Mouse (Mus musculus) spleen, adult 2 months (tissue): ENCODE data around the gene Rab11fip5. TPM values are rescaled to one million over a fixed set of nuclear protein-coding genes. Genes with fewer than 3 reads are reported as not detected.

Experiments
- DNase-seq, 2 experiments: peaks; one replicate each; pipeline versions ENCODE4 v3.0.0 to v3.0.0-alpha.2; 2012 to 2021; ENCODE audit warnings: low spot score in 2 of 2, low read depth in 1 of 2
- H3K27ac ChIP-seq: fragments of 200-500 bp; 2 replicates; pipeline ENCODE4 v1.5.1; 2012; ENCODE audit warnings: low read length, inconsistent platforms; ENCODE audit not compliant: insufficient read depth
- H3K27me3 ChIP-seq: fragments of 200-500 bp; 2 replicates; pipeline ENCODE4 v1.6.1; 2012; ENCODE audit warnings: mild to moderate bottlenecking, moderate library complexity, low read length, inconsistent platforms; ENCODE audit not compliant: control insufficient read depth, insufficient read depth
- H3K36me3 ChIP-seq: fragments of 200-500 bp; 2 replicates; pipeline ENCODE4 v1.6.1; 2012; ENCODE audit warnings: mild to moderate bottlenecking, low read length, inconsistent platforms; ENCODE audit not compliant: control insufficient read depth, insufficient read depth
- H3K4me1 ChIP-seq: fragments of 200-500 bp; 2 replicates; pipeline ENCODE4 v1.6.1; 2011; ENCODE audit warnings: inconsistent platforms; ENCODE audit not compliant: control insufficient read depth, insufficient read depth, insufficient read length
- H3K4me3 ChIP-seq: fragments of 200-500 bp; 2 replicates; pipeline ENCODE4 v1.5.1; 2011; ENCODE audit warnings: mild to moderate bottlenecking, inconsistent platforms; ENCODE audit not compliant: insufficient read depth, insufficient read length; ENCODE audit errors: extremely low read depth
- CTCF ChIP-seq: fragments of 200-500 bp; IDR thresholded peaks from 2 replicates; pipeline ENCODE4 v1.5.1; 2011; ENCODE audit warnings: mild to moderate bottlenecking, inconsistent platforms; ENCODE audit not compliant: insufficient read depth, insufficient read length, insufficient replicate concordance; ENCODE audit errors: extremely low read depth
- POLR2A ChIP-seq: fragments of 200-500 bp; IDR thresholded peaks from 2 replicates; pipeline ENCODE4 v1.6.1; 2011; ENCODE audit warnings: low read depth, low read length, inconsistent platforms
- WGBS: fragments of 180-500 bp; shearing (Covaris S2); methylation state at CpG from one replicate; pipeline ENCODE4 v1.1.7; 2018; 5-methylcytosine and 5-hydroxymethylcytosine counted together
- polyA plus RNA-seq: library from polyadenylated mRNA; depleted of rRNA; stranded (reverse); fragments of >200 nt; gene quantifications from 2 replicates; pipeline ENCODE4 v1.2.3, GENCODE M21; 2012

Rab11fip5 gene
- polyA plus RNA-seq, 1 experiment = 10.1 TPM

DNA sequence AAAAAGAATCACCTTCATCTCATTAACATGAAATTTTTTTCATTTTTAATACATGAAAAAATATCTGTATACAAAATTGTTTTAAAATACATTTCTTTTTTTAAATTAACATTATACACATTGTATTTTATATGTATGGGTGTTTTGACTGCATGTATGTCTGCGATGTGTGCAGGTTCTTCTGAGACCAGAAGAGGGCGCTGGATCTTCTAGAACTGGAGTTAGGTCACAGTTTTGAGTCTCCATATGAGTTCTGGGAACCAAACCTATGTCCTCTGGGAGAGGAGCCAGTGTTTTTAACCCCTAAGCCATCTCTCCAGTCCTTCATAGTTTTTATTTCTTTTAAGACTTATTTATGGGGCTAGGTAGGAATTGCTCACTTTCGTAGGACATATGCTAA, 20.7 kb downstream of the Rab11fip5 start:
- Histone ChIP-seq H3K27me3 (no peaks in the 10 kb centered on the region), H3K4me1 (no peaks in the 10 kb centered on the region), H3K27ac (no peak overlapping the region), H3K4me3 (no peak overlapping the region), H3K36me3 (no peaks in the 10 kb centered on the region)
- TF ChIP-seq CTCF = no peak
- no peak for TF ChIP-seq POLR2A
- no peak for DNase-seq
- 70% methylated on average over 3 of the region's 3 CpGs for WGBS

DNA sequence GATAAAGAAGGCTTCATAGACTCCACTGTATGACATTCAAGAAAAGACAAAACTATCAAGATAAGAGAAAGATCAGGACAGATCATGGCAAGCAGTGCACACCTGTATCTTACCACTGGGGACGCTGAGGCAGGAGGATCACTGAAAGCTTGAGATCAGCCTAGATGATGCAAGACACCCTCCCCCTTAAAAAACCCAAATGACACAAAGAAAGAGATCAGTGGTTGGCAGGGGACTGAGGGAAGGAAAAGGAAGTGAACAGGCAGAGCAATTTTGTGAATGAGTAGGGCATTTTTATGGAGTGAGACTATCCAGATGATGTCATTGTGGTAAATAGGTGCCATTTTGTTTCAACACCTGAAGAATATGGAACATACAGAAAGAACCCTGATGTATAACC, 24.3 kb downstream of the Rab11fip5 start:
- Histone ChIP-seq H3K36me3 (no peaks in the 10 kb centered on the region), H3K27ac (no peak overlapping the region), H3K4me1 (no peaks in the 10 kb centered on the region), H3K4me3 (no peak overlapping the region), H3K27me3 (no peaks in the 10 kb centered on the region)
- WGBS = 89% methylated on average over 1 of the region's 1 CpGs
- no peak for DNase-seq
- TF ChIP-seq POLR2A = no peak
- no peak for TF ChIP-seq CTCF

DNA sequence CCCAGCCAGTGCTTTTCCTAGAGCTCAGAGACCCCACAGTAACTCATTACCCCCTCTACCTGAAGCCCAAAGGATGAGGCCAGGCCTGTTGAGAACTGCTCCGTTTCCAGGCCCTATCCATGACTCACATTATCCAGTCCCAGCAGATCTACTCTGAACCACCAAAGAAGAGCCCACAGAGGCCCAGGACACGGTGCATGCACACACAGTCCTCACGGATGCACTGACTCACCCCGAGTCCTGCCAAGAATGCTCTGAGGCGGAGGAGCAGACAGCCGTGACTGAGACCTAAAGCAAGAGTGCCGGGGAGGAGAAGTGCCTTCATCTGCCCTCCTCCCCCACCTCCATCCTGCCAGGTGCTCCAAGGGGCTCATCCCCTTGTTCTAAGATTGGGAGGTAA, 25.2 kb downstream of the Rab11fip5 start:
- H3K4me1 ChIP-seq = no peaks in the 10 kb centered on the region
- H3K36me3 ChIP-seq = no peaks in the 10 kb centered on the region
- H3K27ac ChIP-seq = no peak overlapping the region
- H3K27me3 ChIP-seq = no peaks in the 10 kb centered on the region
- DNase-seq = no peak
- WGBS = 80% methylated on average over 7 of the region's 7 CpGs
- no peak for TF ChIP-seq POLR2A
- TF ChIP-seq CTCF = no peak
- H3K4me3 ChIP-seq = no peak overlapping the region

DNA sequence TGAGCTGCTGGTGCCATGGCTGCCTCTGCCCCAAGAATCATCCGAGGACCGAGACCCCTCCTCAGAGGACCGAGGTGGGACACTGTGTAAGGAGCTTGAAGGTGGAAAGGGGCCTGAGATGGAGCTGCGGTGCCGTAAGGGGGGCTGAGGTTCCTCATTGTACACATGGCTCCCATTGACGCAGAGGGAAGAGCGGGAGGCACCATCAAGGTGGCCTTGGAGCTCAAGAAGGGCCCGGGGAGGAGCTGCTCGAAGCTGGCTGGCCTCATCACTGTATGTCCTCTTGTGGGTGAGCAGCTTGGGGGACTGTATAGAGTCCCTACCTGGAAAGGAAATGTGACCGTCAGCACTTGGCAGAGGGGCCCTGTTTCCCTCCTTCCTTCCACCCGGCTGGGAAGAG, 26.3 kb downstream of the Rab11fip5 start:
- 91% methylated on average over 11 of the region's 11 CpGs for WGBS
- Histone ChIP-seq H3K27me3 (no peaks in the 10 kb centered on the region), H3K4me1 (no peaks in the 10 kb centered on the region), H3K36me3 (no peaks in the 10 kb centered on the region), H3K27ac (no peak overlapping the region), H3K4me3 (no peak overlapping the region)
- no peak for DNase-seq
- TF ChIP-seq POLR2A (no peak), CTCF (no peak)

- WGBS = 53% methylated on average over 6 of the region's 6 CpGs
- H3K4me3 ChIP-seq = no peak overlapping the region
- H3K36me3 ChIP-seq = no peaks in the 10 kb centered on the region
- no peaks in the 10 kb centered on the region for H3K27me3 ChIP-seq
- no peak overlapping the region for H3K27ac ChIP-seq
- no peak for TF ChIP-seq POLR2A
- peak; percentile 87; the same call in 1 of the 2 replicates for TF ChIP-seq CTCF
- no peaks in the 10 kb centered on the region for H3K4me1 ChIP-seq
- DNase-seq = peak; percentile 67 to 76
These were observed 28.3 kb downstream of the Rab11fip5 start for GRCm38 (mm10) chr6:85346028-85346634.

GRCm38 (mm10) chr6:85344929-85345328, 29.5 kb downstream of the Rab11fip5 start:
- Histone ChIP-seq H3K36me3 (no peaks in the 10 kb centered on the region), H3K4me3 (no peak overlapping the region), H3K27me3 (no peaks in the 10 kb centered on the region), H3K4me1 (no peaks in the 10 kb centered on the region), H3K27ac (no peak overlapping the region)
- no peak for DNase-seq
- TF ChIP-seq CTCF (no peak), POLR2A (no peak)

DNA sequence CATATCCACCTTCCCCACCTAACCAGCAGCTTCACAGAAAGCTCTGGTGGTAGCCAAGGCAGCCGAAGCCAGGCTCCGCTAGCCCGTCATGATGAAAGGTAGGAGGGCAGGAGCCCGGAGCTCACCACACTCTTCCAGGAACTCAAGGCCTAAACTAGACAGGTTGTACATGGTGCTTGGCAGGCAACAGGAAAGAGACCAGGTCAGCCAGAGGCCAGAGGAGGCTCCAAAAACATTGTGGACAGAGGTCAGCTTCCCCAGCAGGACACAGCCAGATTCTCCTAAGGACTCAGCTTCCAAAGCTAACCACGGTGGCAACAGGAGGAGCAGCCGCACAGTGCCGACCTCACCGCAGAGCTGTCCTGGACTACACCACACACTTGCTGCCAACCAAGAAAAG, 31.4 kb downstream of the Rab11fip5 start:
- no peak for TF ChIP-seq CTCF
- TF ChIP-seq POLR2A = no peak
- WGBS = 92% methylated on average over 8 of the region's 8 CpGs
- no peaks in the 10 kb centered on the region for H3K27me3 ChIP-seq
- H3K4me3 ChIP-seq = no peak overlapping the region
- H3K27ac ChIP-seq = no peak overlapping the region
- no peaks in the 10 kb centered on the region for H3K36me3 ChIP-seq
- H3K4me1 ChIP-seq = no peaks in the 10 kb centered on the region; the same call in 1 of the 2 replicates
- no peak for DNase-seq
